Mouse (Mus musculus): ENCODE results near the gene Ulk1. TPM values are rescaled to one million over a fixed set of nuclear protein-coding genes. Genes with fewer than 3 reads are reported as not detected.

Gene Ulk1
- polyA plus RNA-seq, 2 experiments, result 13.3 to 18.3 TPM

- Histone ChIP-seq H3K36me3 (replicated peaks; ENCODE audit: control insufficient read depth, insufficient read depth, low read depth) (peaks cover 12% of the 10 kb centered on the region), H3K4me3 (ENCODE audit: insufficient read depth in 1 of 2, low read depth in 2 of 2, low read length in 2 of 2) (peak overlapping the region; percentile 82 to 87), H3K9me3 (ENCODE audit: control insufficient read depth, low read length) (no peaks in the 10 kb centered on the region), H3K27me3 (ENCODE audit: control insufficient read depth, insufficient read depth, low read length) (no peaks in the 10 kb centered on the region), H3K27ac (peak overlapping the region; percentile 87), H3K9ac (replicated peaks) (peak overlapping the region; percentile 87), H3K4me1 (replicated peaks; ENCODE audit: control insufficient read depth in 2 of 2, insufficient read depth in 2 of 2, low read length in 1 of 2) (peaks cover 20 to 27% of the 10 kb centered on the region in 2 experiments), H3K4me2 (ENCODE audit: low read depth) (peak overlapping the region; percentile 98)
- TF ChIP-seq EP300 (IDR thresholded peaks at IDR 0.05; ENCODE audit: low read depth), result no peak
- TF ChIP-seq CTCF (IDR thresholded peaks at IDR 0.05; ENCODE audit: low read depth), result no peak
- peak; percentile 27 for ATAC-seq (ENCODE audit: insufficient read depth)
- no peak for DNase-seq (ENCODE audit: low read depth in 3 of 3, low spot score in 3 of 3)
- 58% methylated on average over 10 of the region's 10 CpGs for WGBS (ENCODE audit: insufficient replicate concordance)
Measured at GRCm38 (mm10) chr5:110780761-110781528, 29.0 kb downstream of the Ulk1 start.

GRCm38 (mm10) chr5:110779998-110780760 is 29.7 kb downstream of the Ulk1 start, which contains the start of gene Pus1:
TSS of gene Pus1 (minus strand) at chr5:110780659.
- peaks cover 20 to 27% of the 10 kb centered on the region in 2 experiments for H3K4me1 ChIP-seq (replicated peaks; ENCODE audit: control insufficient read depth in 2 of 2, insufficient read depth in 2 of 2, low read length in 1 of 2)
- peak within 1 kb of the TSS; percentile 87 for H3K27ac ChIP-seq
- peak within 1 kb of the TSS; percentile 87 for H3K9ac ChIP-seq (replicated peaks)
- under 1% methylated on average over 57 of the region's 57 CpGs for WGBS (ENCODE audit: insufficient replicate concordance)
- no peaks in the 10 kb centered on the region for H3K9me3 ChIP-seq (ENCODE audit: control insufficient read depth, low read length)
- no peak for TF ChIP-seq EP300 (IDR thresholded peaks at IDR 0.05; ENCODE audit: low read depth)
- no peak for TF ChIP-seq CTCF (IDR thresholded peaks at IDR 0.05; ENCODE audit: low read depth)
- no peaks in the 10 kb centered on the region for H3K27me3 ChIP-seq (ENCODE audit: control insufficient read depth, insufficient read depth, low read length)
- peaks cover 14% of the 10 kb centered on the region for H3K36me3 ChIP-seq (replicated peaks; ENCODE audit: control insufficient read depth, insufficient read depth, low read depth)
- peak within 1 kb of the TSS; percentile 98 for H3K4me2 ChIP-seq (ENCODE audit: low read depth)
- peak; percentile 74 to 76 (median 76) for DNase-seq (ENCODE audit: low read depth in 3 of 3, low spot score in 3 of 3)
- peak within 1 kb of the TSS; percentile 82 to 87 for H3K4me3 ChIP-seq (ENCODE audit: insufficient read depth in 1 of 2, low read depth in 2 of 2, low read length in 2 of 2)
- peak; percentile 76 for ATAC-seq (ENCODE audit: insufficient read depth)

- 13% methylated on average over 15 of the region's 15 CpGs for WGBS (ENCODE audit: insufficient replicate concordance)
Measured at GRCm38 (mm10) chr5:110779276-110779997, 30.5 kb downstream of the Ulk1 start.

GRCm38 (mm10) chr5:110778263-110778662 is 31.6 kb downstream of the Ulk1 start:
- Histone ChIP-seq H3K4me3 (ENCODE audit: insufficient read depth in 1 of 2, low read depth in 2 of 2, low read length in 2 of 2) (no peak overlapping the region), H3K36me3 (replicated peaks; ENCODE audit: control insufficient read depth, insufficient read depth, low read depth) (peaks cover 26% of the 10 kb centered on the region), H3K4me1 (replicated peaks; ENCODE audit: control insufficient read depth in 2 of 2, insufficient read depth in 2 of 2, low read length in 1 of 2) (peaks cover 20 to 27% of the 10 kb centered on the region in 2 experiments), H3K4me2 (ENCODE audit: low read depth) (no peak overlapping the region), H3K27ac (no peak overlapping the region), H3K9ac (replicated peaks) (no peak overlapping the region), H3K27me3 (ENCODE audit: control insufficient read depth, insufficient read depth, low read length) (no peaks in the 10 kb centered on the region), H3K9me3 (ENCODE audit: control insufficient read depth, low read length) (no peaks in the 10 kb centered on the region)
- DNase-seq (ENCODE audit: low read depth in 3 of 3, low spot score in 3 of 3), result no peak
- no peak for ATAC-seq (ENCODE audit: insufficient read depth)
- TF ChIP-seq CTCF (IDR thresholded peaks at IDR 0.05; ENCODE audit: low read depth), result no peak
- TF ChIP-seq EP300 (IDR thresholded peaks at IDR 0.05; ENCODE audit: low read depth), result no peak
- WGBS (ENCODE audit: insufficient replicate concordance), result 86% methylated on average over 12 of the region's 12 CpGs

More at GRCm38 (mm10) chr5:110779276-110779997, 30.5 kb downstream of the Ulk1 start:
- peaks cover 20 to 27% of the 10 kb centered on the region in 2 experiments for H3K4me1 ChIP-seq (replicated peaks; ENCODE audit: control insufficient read depth in 2 of 2, insufficient read depth in 2 of 2, low read length in 1 of 2)
- H3K27me3 ChIP-seq (ENCODE audit: control insufficient read depth, insufficient read depth, low read length), result no peaks in the 10 kb centered on the region
- no peaks in the 10 kb centered on the region for H3K9me3 ChIP-seq (ENCODE audit: control insufficient read depth, low read length)
- ATAC-seq (ENCODE audit: insufficient read depth) (no peak), DNase-seq (ENCODE audit: low read depth in 3 of 3, low spot score in 3 of 3) (no peak)
- peaks cover 17% of the 10 kb centered on the region for H3K36me3 ChIP-seq (replicated peaks; ENCODE audit: control insufficient read depth, insufficient read depth, low read depth)
- no peak overlapping the region for H3K27ac ChIP-seq
- peak overlapping the region; percentile 87 for H3K9ac ChIP-seq (replicated peaks)
- H3K4me3 ChIP-seq (ENCODE audit: insufficient read depth in 1 of 2, low read depth in 2 of 2, low read length in 2 of 2), result peak overlapping the region; percentile 82 to 87
- peak overlapping the region; percentile 98 for H3K4me2 ChIP-seq (ENCODE audit: low read depth)
- no peak for TF ChIP-seq EP300 (IDR thresholded peaks at IDR 0.05; ENCODE audit: low read depth)
